Mouse (Mus musculus) limb, embryonic 11.5 days (tissue): Measurements from ENCODE around the gene Epha2. TPM values are rescaled to one million over a fixed set of nuclear protein-coding genes. Genes with fewer than 3 reads are reported as not detected.

Experiments
- ATAC-seq: fragments of 200-750 bp; cut with Nextera tagmentation; 2 replicates; pipeline ENCODE4 v1.8.0; 2017; ENCODE audit warnings: low read depth; ENCODE audit not compliant: insufficient number of reproducible peaks, low FRiP score, low TSS enrichment
- DNase-seq: peaks from one replicate; pipeline ENCODE4 v3.0.0-alpha.2; 2015; ENCODE audit warnings: low spot score
- H3K27ac ChIP-seq: fragments of 300-500 bp; sonication (generic); replicated peaks from 2 replicates; pipeline ENCODE4 v1.5.1; 2014; ENCODE audit warnings: low read depth, mild to moderate bottlenecking, low read length
- H3K27me3 ChIP-seq: fragments of 300-500 bp; sonication (generic); 2 replicates; pipeline ENCODE4 v1.6.1; 2014; ENCODE audit warnings: mild to moderate bottlenecking, low read length, mixed read lengths; ENCODE audit not compliant: control insufficient read depth, insufficient read depth
- H3K36me3 ChIP-seq: fragments of 300-500 bp; sonication (generic); 2 replicates; pipeline ENCODE4 v1.6.1; 2014; ENCODE audit warnings: mild to moderate bottlenecking, low read length, moderate library complexity, mixed read lengths; ENCODE audit not compliant: control insufficient read depth, insufficient read depth
- H3K4me1 ChIP-seq: fragments of 300-500 bp; sonication (generic); 2 replicates; pipeline ENCODE4 v1.6.1; 2014; ENCODE audit warnings: low read length, mixed read lengths; ENCODE audit not compliant: control insufficient read depth, insufficient read depth
- H3K4me2 ChIP-seq: fragments of 300-500 bp; sonication (generic); 2 replicates; pipeline ENCODE4 v1.6.1; 2014; ENCODE audit warnings: low read depth, mild to moderate bottlenecking, moderate library complexity; ENCODE audit not compliant: severe bottlenecking
- H3K4me3 ChIP-seq: fragments of 300-500 bp; sonication (generic); 2 replicates; pipeline ENCODE4 v1.5.1; 2014; ENCODE audit warnings: low read depth, low read length
- H3K9ac ChIP-seq: fragments of 300-500 bp; sonication (generic); 2 replicates; pipeline ENCODE4 v1.6.1; 2014; ENCODE audit warnings: mild to moderate bottlenecking, low read length
- H3K9me3 ChIP-seq: fragments of 300-500 bp; sonication (generic); 2 replicates; pipeline ENCODE4 v1.6.1; 2016; ENCODE audit warnings: low read length; ENCODE audit not compliant: control insufficient read depth
- WGBS: fragments of 180-500 bp; shearing (Covaris S2); extraction: QIAGEN DNeasy Blood & Tissue Kit; methylation state at CpG from one replicate; pipeline ENCODE4 v1.1.7; 2014; 5-methylcytosine and 5-hydroxymethylcytosine counted together
- polyA plus RNA-seq: library from polyadenylated mRNA; unstranded; fragments of >200 nt; fragmentation: Nextera tagmentation; extraction: Ambion mirVana; gene quantifications from 2 replicates; pipeline ENCODE4 v1.2.1, GENCODE M21; 2014

The Epha2 gene
- polyA plus RNA-seq, 1 experiment from 2014 or later, result 2.4 TPM

GRCm38 (mm10) chr4:141302428-141303401 is 1.7 kb downstream of the Epha2 start:
- ATAC-seq (no peak), DNase-seq (no peak)
- Histone ChIP-seq H3K9ac (peak overlapping the region; percentile 68), H3K4me3 (peak overlapping the region; percentile 67), H3K27me3 (peaks cover 14% of the 10 kb centered on the region), H3K4me2 (peak overlapping the region; percentile 96), H3K4me1 (peaks cover 24% of the 10 kb centered on the region), H3K9me3 (no peaks in the 10 kb centered on the region), H3K36me3 (no peaks in the 10 kb centered on the region), H3K27ac (no peak overlapping the region)
- 11% methylated on average over 27 of the region's 27 CpGs for WGBS

- DNase-seq (no peak), ATAC-seq (no peak)
- Histone ChIP-seq H3K9me3 (no peaks in the 10 kb centered on the region), H3K4me1 (peaks cover 22% of the 10 kb centered on the region), H3K27me3 (peaks cover 14% of the 10 kb centered on the region), H3K9ac (peak overlapping the region; percentile 12; the same call in 1 of the 2 replicates), H3K4me2 (peak overlapping the region; percentile 17), H3K4me3 (no peak overlapping the region), H3K27ac (no peak overlapping the region), H3K36me3 (no peaks in the 10 kb centered on the region)
- WGBS, result 30% methylated on average over 7 of the region's 7 CpGs
These were observed 2.6 kb downstream of the Epha2 start for GRCm38 (mm10) chr4:141303402-141304222.

GRCm38 (mm10) chr4:141304223-141304611 is 3.2 kb downstream of the Epha2 start:
- Histone ChIP-seq H3K27ac (no peak overlapping the region), H3K4me2 (no peak overlapping the region; the same call in 1 of the 2 replicates), H3K9me3 (no peaks in the 10 kb centered on the region), H3K27me3 (peaks cover 14% of the 10 kb centered on the region), H3K4me1 (peaks cover 22% of the 10 kb centered on the region), H3K36me3 (no peaks in the 10 kb centered on the region), H3K4me3 (no peak overlapping the region), H3K9ac (0 out of 2 replicates have a peak overlapping the region, but pooled peaks have one; percentile 4)
- ATAC-seq (no peak), DNase-seq (no peak)
- 82% methylated on average over 4 of the region's 4 CpGs for WGBS

- Histone ChIP-seq H3K4me1 (peaks cover 24% of the 10 kb centered on the region), H3K27me3 (peaks cover 14% of the 10 kb centered on the region), H3K4me2 (no peak overlapping the region), H3K27ac (no peak overlapping the region), H3K4me3 (no peak overlapping the region), H3K9me3 (no peaks in the 10 kb centered on the region), H3K9ac (no peak overlapping the region), H3K36me3 (no peaks in the 10 kb centered on the region)
- ATAC-seq, result no peak
- WGBS, result 37% methylated on average over 8 of the region's 8 CpGs
- DNase-seq, result no peak
These were observed 5.0 kb downstream of the Epha2 start for GRCm38 (mm10) chr4:141306057-141306456.

GRCm38 (mm10) chr4:141308381-141308780 is 7.3 kb downstream of the Epha2 start:
- 95% methylated on average over 22 of the region's 22 CpGs for WGBS
- DNase-seq (no peak), ATAC-seq (no peak)
- Histone ChIP-seq H3K4me3 (no peak overlapping the region), H3K9me3 (no peaks in the 10 kb centered on the region), H3K36me3 (no peaks in the 10 kb centered on the region), H3K4me1 (peaks cover 15% of the 10 kb centered on the region), H3K27ac (no peak overlapping the region), H3K9ac (no peak overlapping the region), H3K4me2 (no peak overlapping the region), H3K27me3 (no peaks in the 10 kb centered on the region)

- H3K4me2 ChIP-seq, result no peak overlapping the region
- no peaks in the 10 kb centered on the region for H3K27me3 ChIP-seq
- DNase-seq (no peak), ATAC-seq (no peak)
- no peak overlapping the region for H3K9ac ChIP-seq
- no peak overlapping the region for H3K27ac ChIP-seq
- H3K9me3 ChIP-seq, result no peaks in the 10 kb centered on the region
- H3K36me3 ChIP-seq, result no peaks in the 10 kb centered on the region
- WGBS, result 94% methylated on average over 34 of the region's 34 CpGs
- H3K4me1 ChIP-seq, result peaks cover 13% of the 10 kb centered on the region
- H3K4me3 ChIP-seq, result no peak overlapping the region
These were observed 8.1 kb downstream of the Epha2 start for GRCm38 (mm10) chr4:141308857-141309772.

- no peak for DNase-seq
- Histone ChIP-seq H3K4me1 (peaks cover 11% of the 10 kb centered on the region), H3K27me3 (no peaks in the 10 kb centered on the region), H3K4me2 (no peak overlapping the region), H3K9me3 (no peaks in the 10 kb centered on the region), H3K9ac (no peak overlapping the region), H3K27ac (no peak overlapping the region), H3K4me3 (no peak overlapping the region), H3K36me3 (no peaks in the 10 kb centered on the region)
- ATAC-seq, result no peak
- WGBS, result 67% methylated on average over 10 of the region's 10 CpGs
These were observed 8.7 kb downstream of the Epha2 start for GRCm38 (mm10) chr4:141309773-141310145.
